Mouse (Mus musculus) lung, embryonic 14.5 days (tissue): ENCODE measurements at regions not wholly inside any gene's neighbourhood (a gene's known extent, or its start where the extent isn't known, plus 50 kb on each side); places are given as distances from the start of the nearest gene placed in this dataset.

Source experiments
- ATAC-seq: fragments of 200-750 bp; cut with Nextera tagmentation; 2 replicates; pipeline ENCODE4 v1.8.0; 2017; ENCODE audit warnings: mild to moderate bottlenecking, moderate TSS enrichment, moderate library complexity; ENCODE audit not compliant: insufficient read depth
- DNase-seq: peaks from one replicate; pipeline ENCODE4 v3.0.0-alpha.2; 2015
- H3K27ac ChIP-seq: fragments of 300-500 bp; sonication (generic); 2 replicates; pipeline ENCODE4 v1.5.1; 2014; ENCODE audit warnings: low read depth, mild to moderate bottlenecking, moderate library complexity
- H3K27me3 ChIP-seq: fragments of 300-500 bp; sonication (generic); 2 replicates; pipeline ENCODE4 v1.6.1; 2014; ENCODE audit warnings: low read length, control low read depth; ENCODE audit not compliant: insufficient read depth
- H3K36me3 ChIP-seq: fragments of 300-500 bp; sonication (generic); 2 replicates; pipeline ENCODE4 v1.6.1; 2014; ENCODE audit warnings: control low read depth; ENCODE audit not compliant: insufficient read depth
- H3K4me1 ChIP-seq: fragments of 300-500 bp; sonication (generic); 2 replicates; pipeline ENCODE4 v1.6.1; 2014; ENCODE audit warnings: antibody characterized with exemption, control low read depth; ENCODE audit not compliant: insufficient read depth
- H3K4me2 ChIP-seq: fragments of 300-500 bp; sonication (generic); 2 replicates; pipeline ENCODE4 v1.6.1; 2014; ENCODE audit warnings: mild to moderate bottlenecking
- H3K4me3 ChIP-seq: fragments of 300-500 bp; sonication (generic); 2 replicates; pipeline ENCODE4 v1.5.1; 2014; ENCODE audit warnings: low read depth, low read length
- H3K9ac ChIP-seq: fragments of 300-500 bp; sonication (generic); 2 replicates; pipeline ENCODE4 v1.6.1; 2014
- H3K9me3 ChIP-seq: fragments of 300-500 bp; sonication (generic); 2 replicates; pipeline ENCODE4 v1.6.1; 2016; ENCODE audit warnings: low read depth, low read length, control low read depth
- CTCF ChIP-seq: IDR thresholded peaks from 2 replicates; pipeline ENCODE4 v1.5.1; 2016; ENCODE audit warnings: antibody characterized with exemption, low read depth
- WGBS: fragments of 180-500 bp; shearing (Covaris S2); extraction: QIAGEN DNeasy Blood & Tissue Kit; methylation state at CpG from one replicate; pipeline ENCODE4 v1.1.7; 2014; 5-methylcytosine and 5-hydroxymethylcytosine counted together

- TF ChIP-seq CTCF, result no peak
- ATAC-seq, result no peak
- Histone ChIP-seq H3K27ac (no peak overlapping the region), H3K4me3 (no peak overlapping the region), H3K36me3 (no peaks in the 10 kb centered on the region), H3K27me3 (no peaks in the 10 kb centered on the region), H3K9me3 (no peaks in the 10 kb centered on the region), H3K4me1 (peaks cover 24% of the 10 kb centered on the region), H3K9ac (no peak overlapping the region), H3K4me2 (no peak overlapping the region; the same call in 1 of the 2 replicates)
- 70% methylated on average over 3 of the region's 3 CpGs for WGBS
- no peak for DNase-seq
These were observed 259.4 kb downstream of the Fzd1 start for GRCm38 (mm10) chr5:4498425-4498824.

- Histone ChIP-seq H3K9ac (0 out of 2 replicates have a peak overlapping the region, but pooled peaks have one; percentile 3), H3K27me3 (no peaks in the 10 kb centered on the region), H3K4me1 (peaks cover 24% of the 10 kb centered on the region), H3K4me3 (no peak overlapping the region), H3K9me3 (no peaks in the 10 kb centered on the region), H3K36me3 (no peaks in the 10 kb centered on the region), H3K4me2 (peak overlapping the region; percentile 49), H3K27ac (peak overlapping the region; percentile 68)
- WGBS, result 8% methylated on average over 3 of the region's 3 CpGs
- no peak for TF ChIP-seq CTCF
- peak; percentile 54 for DNase-seq
- ATAC-seq, result peak; percentile 51; the same call in 1 of the 2 replicates
These were observed 261.0 kb downstream of the Fzd1 start for GRCm38 (mm10) chr5:4496907-4497200.

GRCm38 (mm10) chr5:4496132-4496906 is 261.5 kb downstream of the Fzd1 start:
- Histone ChIP-seq H3K4me2 (peak overlapping the region; percentile 49), H3K27me3 (no peaks in the 10 kb centered on the region), H3K27ac (peak overlapping the region; percentile 68), H3K9me3 (no peaks in the 10 kb centered on the region), H3K4me1 (peaks cover 24% of the 10 kb centered on the region), H3K4me3 (no peak overlapping the region), H3K36me3 (no peaks in the 10 kb centered on the region), H3K9ac (0 out of 2 replicates have a peak overlapping the region, but pooled peaks have one; percentile 3)
- no peak for TF ChIP-seq CTCF
- 13% methylated on average over 20 of the region's 20 CpGs for WGBS
- ATAC-seq, result peak; percentile 50
- DNase-seq, result peak; percentile 60

- WGBS, result 64% methylated on average over 6 of the region's 6 CpGs
- Histone ChIP-seq H3K9me3 (no peaks in the 10 kb centered on the region), H3K27ac (no peak overlapping the region), H3K36me3 (no peaks in the 10 kb centered on the region), H3K27me3 (no peaks in the 10 kb centered on the region), H3K4me2 (no peak overlapping the region), H3K9ac (no peak overlapping the region), H3K4me3 (no peak overlapping the region), H3K4me1 (peaks cover 24% of the 10 kb centered on the region)
- no peak for TF ChIP-seq CTCF
- DNase-seq (no peak), ATAC-seq (peak; percentile 14; the same call in 1 of the 2 replicates)
These were observed 262.4 kb downstream of the Fzd1 start for GRCm38 (mm10) chr5:4495482-4495881.

- H3K4me2 ChIP-seq, result no peak overlapping the region
- H3K4me3 ChIP-seq, result no peak overlapping the region
- DNase-seq (no peak), ATAC-seq (peak; percentile 36; the same call in 1 of the 2 replicates)
- WGBS, result 91% methylated on average over 4 of the region's 4 CpGs
- H3K9me3 ChIP-seq, result no peaks in the 10 kb centered on the region
- H3K4me1 ChIP-seq, result peaks cover 11% of the 10 kb centered on the region; the same call in 1 of the 2 replicates
- no peak for TF ChIP-seq CTCF
- H3K27ac ChIP-seq, result no peak overlapping the region
- no peaks in the 10 kb centered on the region for H3K27me3 ChIP-seq
- H3K9ac ChIP-seq, result no peak overlapping the region
- no peaks in the 10 kb centered on the region for H3K36me3 ChIP-seq
These were observed 271.3 kb downstream of the Fzd1 start for GRCm38 (mm10) chr5:4486391-4487132.

- Histone ChIP-seq H3K9ac (no peak overlapping the region), H3K27me3 (no peaks in the 10 kb centered on the region), H3K4me1 (peaks cover 11% of the 10 kb centered on the region; the same call in 1 of the 2 replicates), H3K4me3 (no peak overlapping the region), H3K27ac (no peak overlapping the region), H3K36me3 (no peaks in the 10 kb centered on the region), H3K9me3 (no peaks in the 10 kb centered on the region), H3K4me2 (no peak overlapping the region)
- ATAC-seq, result peak; percentile 70
- WGBS, result 53% methylated on average over 10 of the region's 10 CpGs
- no peak for TF ChIP-seq CTCF
- peak; percentile 48 for DNase-seq
These were observed 272.1 kb downstream of the Fzd1 start for GRCm38 (mm10) chr5:4485542-4486390.
